Mouse (Mus musculus): ENCODE results near the gene Sh3d21. TPM values are rescaled to one million over a fixed set of nuclear protein-coding genes. Genes with fewer than 3 reads are reported as not detected.

Sh3d21 gene
- total and polyA plus RNA-seq, 3 experiments = 0.31 to 1.3 TPM; not detected in 1

GRCm38 (mm10) chr4:126137773-126138172 is 25.5 kb downstream of the Sh3d21 start:
- no peak overlapping the region for H3K4me3 ChIP-seq (ENCODE audit: control insufficient read depth in 1 of 2, insufficient read depth in 1 of 2, low read depth in 2 of 2, low read length in 2 of 2)
- DNase-seq (ENCODE audit: low read depth, low spot score) = no peak
- H3K9me3 ChIP-seq (replicated peaks; ENCODE audit: insufficient read depth, low read length) = no peaks in the 10 kb centered on the region
- H3K27me3 ChIP-seq (ENCODE audit: control insufficient read depth in 1 of 2, insufficient read depth in 2 of 2, low read length in 2 of 2) = no peaks in the 10 kb centered on the region
- H3K79me2 ChIP-seq (ENCODE audit: control insufficient read depth, insufficient read depth, low read length, poor library complexity) = no peaks in the 10 kb centered on the region
- H3K36me3 ChIP-seq (ENCODE audit: control insufficient read depth in 1 of 2, insufficient read depth in 2 of 2, low read length in 2 of 2) = peaks cover 0 to 4% of the 10 kb centered on the region in 2 experiments; a peak in 1 of 4 replicates
- H3K4me1 ChIP-seq (ENCODE audit: control insufficient read depth in 1 of 2, insufficient read depth in 2 of 2, low read length in 2 of 2) = no peaks in the 10 kb centered on the region
- no peak overlapping the region for H3K27ac ChIP-seq (ENCODE audit: control insufficient read depth, low read depth, low read length)
- H3K9ac ChIP-seq (ENCODE audit: control insufficient read depth, low read depth, low read length, poor library complexity, severe bottlenecking) = no peak overlapping the region
- no peak for TF ChIP-seq KAT2A (conservative IDR thresholded peaks at IDR 0.05; ENCODE audit: low read depth, low read length)
- TF ChIP-seq MYC (IDR thresholded peaks at IDR 0.05; ENCODE audit: low read depth, low read length) = no peak
- no peak for TF ChIP-seq ZKSCAN1 (IDR thresholded peaks at IDR 0.05; ENCODE audit: low read depth, low read length)
- TF ChIP-seq UBTF (IDR thresholded peaks at IDR 0.05; ENCODE audit: borderline replicate concordance, insufficient read depth, low read depth, low read length) = no peak
- TF ChIP-seq EP300 (IDR thresholded peaks at IDR 0.05; ENCODE audit: low read depth in 1 of 2, low read length in 2 of 2) = no peak
- TF ChIP-seq CHD2 (IDR thresholded peaks at IDR 0.05; ENCODE audit: low read length) = no peak
- TF ChIP-seq JUND (IDR thresholded peaks at IDR 0.05; ENCODE audit: low read depth, low read length) = no peak

DNA sequence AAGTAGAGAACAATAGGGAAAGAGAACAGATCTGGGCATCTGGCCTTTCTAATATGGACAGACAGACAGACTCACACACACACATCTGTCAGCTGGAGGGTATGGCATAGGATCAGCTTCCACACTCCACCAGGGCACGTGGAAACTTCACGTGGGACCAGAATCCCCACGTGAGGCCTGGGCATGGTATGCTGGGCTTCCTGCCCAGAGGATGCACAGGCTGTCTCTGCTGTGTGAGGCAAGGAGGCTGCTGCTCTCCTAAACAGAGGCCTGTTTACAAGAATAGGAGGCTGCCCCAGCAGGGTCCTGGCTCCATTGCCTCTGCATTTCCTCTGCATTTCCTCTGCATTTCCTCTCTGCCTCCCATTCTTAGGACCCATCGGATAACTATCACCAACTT is 28.7 kb downstream of the Sh3d21 start:
- Histone ChIP-seq H3K9me3 (replicated peaks; ENCODE audit: insufficient read depth, low read length) (no peaks in the 10 kb centered on the region), H3K4me1 (ENCODE audit: control insufficient read depth in 1 of 2, insufficient read depth in 2 of 2, low read length in 2 of 2) (no peaks in the 10 kb centered on the region), H3K9ac (ENCODE audit: control insufficient read depth, low read depth, low read length, poor library complexity, severe bottlenecking) (no peak overlapping the region), H3K27me3 (ENCODE audit: control insufficient read depth in 1 of 2, insufficient read depth in 2 of 2, low read length in 2 of 2) (no peaks in the 10 kb centered on the region), H3K27ac (ENCODE audit: control insufficient read depth, low read depth, low read length) (no peak overlapping the region), H3K79me2 (ENCODE audit: control insufficient read depth, insufficient read depth, low read length, poor library complexity) (no peaks in the 10 kb centered on the region), H3K4me3 (ENCODE audit: control insufficient read depth in 1 of 2, insufficient read depth in 1 of 2, low read depth in 2 of 2, low read length in 2 of 2) (no peak overlapping the region), H3K36me3 (ENCODE audit: control insufficient read depth in 1 of 2, insufficient read depth in 2 of 2, low read length in 2 of 2) (peaks cover 0 to 5% of the 10 kb centered on the region in 2 experiments; a peak in 1 of 4 replicates)
- no peak for DNase-seq (ENCODE audit: low read depth, low spot score)
- TF ChIP-seq UBTF (IDR thresholded peaks at IDR 0.05; ENCODE audit: borderline replicate concordance, insufficient read depth, low read depth, low read length) (no peak), POLR2AphosphoS2 (IDR thresholded peaks at IDR 0.05; ENCODE audit: low read length) (no peak), CHD1 (IDR thresholded peaks at IDR 0.05; ENCODE audit: low read depth, low read length) (no peak), RAD21 (IDR thresholded peaks at IDR 0.05; ENCODE audit: low read depth, low read length) (no peak), NRF1 (IDR thresholded peaks at IDR 0.05; ENCODE audit: insufficient read depth, low read depth, low read length, poor library complexity, severe bottlenecking) (no peak), ELF1 (IDR thresholded peaks at IDR 0.05; ENCODE audit: low read depth, low read length) (no peak), TAL1 (IDR thresholded peaks at IDR 0.05; ENCODE audit: low read length) (no peak), MAFK (IDR thresholded peaks at IDR 0.05; ENCODE audit: borderline replicate concordance, low read depth, low read length) (no peak), TBP (IDR thresholded peaks at IDR 0.05; ENCODE audit: low read depth, low read length) (no peak)

- Histone ChIP-seq H3K36me3 (ENCODE audit: control insufficient read depth in 1 of 2, insufficient read depth in 2 of 2, low read length in 2 of 2) (peaks cover 0 to 8% of the 10 kb centered on the region in 2 experiments; a peak in 2 of 4 replicates), H3K27me3 (ENCODE audit: control insufficient read depth in 1 of 2, insufficient read depth in 2 of 2, low read length in 2 of 2) (no peaks in the 10 kb centered on the region)
- no peak for DNase-seq (ENCODE audit: low read depth, low spot score)
- TF ChIP-seq MAFK (IDR thresholded peaks at IDR 0.05; ENCODE audit: borderline replicate concordance, low read depth, low read length) = no peak
- no peak for TF ChIP-seq NRF1 (IDR thresholded peaks at IDR 0.05; ENCODE audit: insufficient read depth, low read depth, low read length, poor library complexity, severe bottlenecking)
- TF ChIP-seq ELF1 (IDR thresholded peaks at IDR 0.05; ENCODE audit: low read depth, low read length) = no peak
- TF ChIP-seq MEF2A (IDR thresholded peaks at IDR 0.05; ENCODE audit: extremely low read depth, insufficient replicate concordance, low read depth, low read length, poor library complexity, severe bottlenecking) = no peak
- no peak for TF ChIP-seq ZC3H11A (IDR thresholded peaks at IDR 0.05; ENCODE audit: low read depth, low read length)
- TF ChIP-seq CTCF (IDR thresholded peaks at IDR 0.05 in 2 of 3, conservative IDR thresholded peaks at IDR 0.05 in 1 of 3; ENCODE audit: control insufficient read depth in 1 of 3, insufficient read depth in 1 of 3, low read depth in 2 of 3, low read length in 3 of 3, poor library complexity in 1 of 3, severe bottlenecking in 1 of 3) = no peak
- TF ChIP-seq BHLHE40 (IDR thresholded peaks at IDR 0.05; ENCODE audit: borderline replicate concordance, low read depth, low read length) = no peak
- TF ChIP-seq ZNF384 (IDR thresholded peaks at IDR 0.05; ENCODE audit: low read depth, low read length) = no peak
- no peak for TF ChIP-seq EP300 (IDR thresholded peaks at IDR 0.05; ENCODE audit: low read depth in 1 of 2, low read length in 2 of 2)
- TF ChIP-seq ETS1 (IDR thresholded peaks at IDR 0.05; ENCODE audit: low read depth, low read length) = no peak
- TF ChIP-seq TBP (IDR thresholded peaks at IDR 0.05; ENCODE audit: low read depth, low read length) = no peak
- TF ChIP-seq ZMIZ1 (IDR thresholded peaks at IDR 0.05; ENCODE audit: low read depth, low read length) = no peak
- TF ChIP-seq USF1 (IDR thresholded peaks at IDR 0.05; ENCODE audit: low read depth, low read length) = no peak
- no peak for TF ChIP-seq GABPA (IDR thresholded peaks at IDR 0.05; ENCODE audit: low read depth, low read length)
- TF ChIP-seq MYC (IDR thresholded peaks at IDR 0.05; ENCODE audit: low read depth, low read length) = no peak
- TF ChIP-seq UBTF (IDR thresholded peaks at IDR 0.05; ENCODE audit: borderline replicate concordance, insufficient read depth, low read depth, low read length) = no peak
These were observed 29.1 kb downstream of the Sh3d21 start for GRCm38 (mm10) chr4:126134236-126134635.

More at GRCm38 (mm10) chr4:126134236-126134635, 29.1 kb downstream of the Sh3d21 start:
- Histone ChIP-seq H3K79me2 (ENCODE audit: control insufficient read depth, insufficient read depth, low read length, poor library complexity) (no peaks in the 10 kb centered on the region), H3K4me1 (ENCODE audit: control insufficient read depth in 1 of 2, insufficient read depth in 2 of 2, low read length in 2 of 2) (no peaks in the 10 kb centered on the region), H3K27ac (ENCODE audit: control insufficient read depth, low read depth, low read length) (no peak overlapping the region), H3K9me3 (replicated peaks; ENCODE audit: insufficient read depth, low read length) (no peaks in the 10 kb centered on the region), H3K4me3 (ENCODE audit: control insufficient read depth in 1 of 2, insufficient read depth in 1 of 2, low read depth in 2 of 2, low read length in 2 of 2) (no peak overlapping the region), H3K9ac (ENCODE audit: control insufficient read depth, low read depth, low read length, poor library complexity, severe bottlenecking) (no peak overlapping the region)
